Mouse (Mus musculus): ENCODE data around the gene Jmjd8. TPM values are rescaled to one million over a fixed set of nuclear protein-coding genes. Genes with fewer than 3 reads are reported as not detected.

Jmjd8 gene
- 2.4 TPM for polyA plus RNA-seq (2014; fragmentation: Illumina TruSeq; extraction: RNeasy Lipid Tissue Mini Kit (QIAGEN cat#74804); ENCODE audit: low read depth, low replicate concordance)

DNA sequence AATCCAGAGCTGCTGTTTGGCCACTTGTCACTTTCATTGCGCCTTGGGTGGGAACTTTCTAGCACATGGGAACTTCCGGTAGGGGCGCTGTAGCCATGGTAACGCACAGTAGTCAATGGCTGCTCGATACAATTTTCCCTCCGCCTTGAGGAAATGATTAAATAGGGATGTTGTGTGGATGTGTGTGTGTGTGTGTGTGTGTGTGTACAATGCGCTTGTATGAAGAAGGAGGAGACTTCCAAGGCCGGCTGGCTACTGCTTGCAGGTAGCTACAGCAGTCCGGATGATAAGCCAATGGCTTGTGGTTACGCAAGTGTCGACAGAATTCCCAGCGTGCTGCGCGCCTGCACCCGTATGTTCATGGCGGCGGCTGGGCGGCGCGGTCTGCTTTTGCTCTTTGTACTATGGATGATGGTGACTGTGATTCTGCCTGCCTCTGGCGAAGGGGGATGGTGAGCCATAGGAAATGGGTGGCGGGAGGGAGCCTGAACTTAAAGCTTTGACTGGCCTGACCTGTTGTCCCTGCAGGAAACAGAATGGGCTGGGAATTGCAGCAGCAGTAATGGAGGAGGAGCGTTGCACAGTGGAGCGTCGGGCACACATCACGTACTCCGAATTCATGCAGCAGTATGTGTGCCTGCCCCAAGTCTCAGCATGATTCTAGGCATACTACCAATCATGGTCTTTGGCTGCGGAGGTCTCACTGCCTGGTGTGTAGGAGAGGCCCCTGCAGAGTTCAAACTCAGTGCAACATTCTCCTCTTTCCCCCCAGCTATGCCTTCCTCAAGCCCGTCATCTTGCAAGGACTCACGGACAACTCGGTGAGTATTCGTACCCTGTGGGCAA, at the start of gene Jmjd8:
Gene Jmjd8, plus strand, starts transcription at position 156 of the 846 bp plus-strand sequence.

GRCm38 (mm10) chr17:25785281-25785745, 43.4 kb upstream of the Jmjd8 start, which contains the start of gene Haghl:
Haghl (minus strand) TSS chr17:25785673.

GRCm38 (mm10) chr17:25786280-25786679, 42.4 kb upstream of the Jmjd8 start, which contains the start of gene Ccdc78:
Ccdc78 (plus strand) TSS chr17:25786580.

DNA sequence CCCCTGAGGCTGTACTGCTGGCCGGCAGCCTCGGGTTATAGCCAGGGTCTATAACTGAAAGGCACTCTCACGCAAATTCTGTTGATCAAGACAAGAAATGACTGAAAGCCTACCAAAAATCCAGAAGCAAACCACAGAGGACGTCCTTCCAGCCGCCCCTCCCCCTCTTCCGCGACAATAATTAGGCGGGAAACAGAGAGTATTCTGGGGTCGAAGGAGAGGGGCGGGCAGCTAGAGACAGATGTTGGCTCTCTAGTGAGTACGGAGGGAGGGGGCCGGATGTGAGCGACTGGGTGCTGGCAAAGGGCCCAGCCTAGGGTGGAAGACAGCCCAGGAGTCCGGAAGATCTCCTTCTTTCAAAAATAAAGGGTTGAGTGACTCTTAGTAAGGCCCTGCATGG, 36.1 kb upstream of the Jmjd8 start, which contains the start of gene Fam173a:
Gene Fam173a, minus strand, starts transcription at position 287 of the 400 bp plus-strand sequence.

DNA sequence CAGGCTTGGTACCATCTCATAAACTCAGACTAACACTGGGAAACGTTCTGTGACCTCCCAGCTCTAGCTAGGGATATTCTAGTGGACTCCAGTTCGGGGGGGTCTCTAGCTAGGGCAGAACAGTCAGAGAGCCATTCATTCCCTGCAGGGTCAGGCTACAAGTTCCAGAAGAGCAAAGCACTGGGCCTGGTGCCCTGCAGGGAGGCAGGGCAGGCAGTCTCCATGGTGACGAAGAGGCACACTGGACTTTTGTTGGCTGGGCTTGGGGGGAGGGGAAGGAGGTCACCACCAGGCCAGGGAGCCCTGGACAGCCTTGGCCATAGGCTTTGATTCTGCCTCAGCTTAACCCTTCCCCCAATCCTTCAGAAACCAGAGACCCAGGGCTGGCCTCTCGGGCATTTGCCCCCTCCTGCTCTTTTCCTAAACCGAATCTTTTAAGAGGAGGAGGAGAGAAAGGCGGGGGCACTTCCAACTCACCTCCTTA, 33.0 kb upstream of the Jmjd8 start, which contains the start of gene AC134908.4:
Gene AC134908.4, minus strand, starts transcription at position 51 of the 484 bp plus-strand sequence.

GRCm38 (mm10) chr17:25796951-25797369, 31.7 kb upstream of the Jmjd8 start, which contains the start of gene Metrn:
Metrn (minus strand) TSS chr17:25797136.

GRCm38 (mm10) chr17:25808789-25809605, 19.7 kb upstream of the Jmjd8 start, which contains the start of gene Fbxl16:
Fbxl16 (plus strand) TSS chr17:25809085.

GRCm38 (mm10) chr17:25823452-25823851, 5.2 kb upstream of the Jmjd8 start, which contains the start of gene Wdr24:
Wdr24 (plus strand) TSS chr17:25823627.

DNA sequence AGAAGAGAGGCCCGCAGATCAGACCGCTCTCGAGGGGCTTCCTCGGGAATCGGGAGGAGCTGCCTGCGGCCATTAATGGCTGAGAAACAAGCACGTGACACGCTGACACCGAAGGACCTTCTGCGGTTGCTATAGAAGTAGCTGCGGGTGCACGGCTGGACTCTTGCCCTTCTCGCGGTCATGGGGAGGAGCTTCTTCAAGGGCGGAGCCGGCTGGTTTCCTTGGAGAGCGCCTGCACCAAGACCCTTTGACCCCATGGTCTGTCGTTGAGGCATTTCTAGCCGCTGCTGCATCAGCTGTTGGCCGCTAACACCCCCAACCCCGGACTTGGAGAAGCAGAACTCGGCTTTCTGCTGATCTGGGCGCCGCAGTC, 4.6 kb downstream of the Jmjd8 start, which contains the start of gene Stub1:
Gene Stub1, minus strand, starts transcription at position 114 of the 373 bp plus-strand sequence.

GRCm38 (mm10) chr17:25837076-25837410, 8.4 kb downstream of the Jmjd8 start, which contains the start of gene Rhbdl1:
Rhbdl1 (minus strand) TSS chr17:25837295.

DNA sequence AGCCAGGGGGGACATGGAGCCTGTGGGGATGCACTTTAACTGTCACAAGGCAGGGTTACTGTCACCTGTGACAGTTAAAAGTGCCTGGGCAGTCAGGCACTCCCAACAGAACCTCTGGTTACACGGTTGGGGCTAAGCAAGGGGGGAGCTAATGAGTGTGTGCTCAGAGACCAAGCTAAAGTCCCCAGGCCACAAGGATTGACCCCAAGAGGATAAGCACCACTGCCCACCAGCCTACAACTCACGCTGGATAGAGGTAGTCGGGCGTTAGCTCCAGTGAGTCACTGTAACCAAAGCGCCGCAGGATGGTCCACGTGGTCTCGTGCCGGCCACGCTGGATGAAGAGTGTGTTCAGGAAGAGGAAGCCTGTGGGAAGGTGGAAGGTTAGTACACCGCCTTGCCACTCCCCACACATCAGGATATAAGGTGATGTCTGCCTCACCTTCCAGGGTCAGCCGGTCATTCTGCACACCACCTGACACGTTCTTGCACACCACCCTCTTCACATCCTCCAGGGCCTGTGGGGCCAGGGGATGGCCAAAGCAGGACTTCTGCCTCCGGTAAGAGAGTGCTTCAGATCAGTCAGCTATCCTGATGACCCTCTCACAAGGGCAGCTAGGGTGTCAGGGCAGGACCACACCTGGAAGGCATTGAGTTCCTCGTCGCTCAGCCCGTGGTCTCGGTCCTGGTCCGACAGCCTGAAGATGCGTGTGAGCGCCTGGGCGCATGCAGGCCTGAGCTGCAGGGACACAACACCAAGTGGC, 12.6 kb downstream of the Jmjd8 start, which contains the start of gene Gm20683:
Gene Gm20683, minus strand, starts transcription at position 647 of the 764 bp plus-strand sequence.

GRCm38 (mm10) chr17:25844396-25844901, 15.8 kb downstream of the Jmjd8 start, which contains the start of gene Rhot2:
Rhot2 (minus strand) TSS chr17:25844851.

GRCm38 (mm10) chr17:25860832-25861703, 32.4 kb downstream of the Jmjd8 start, which contains the start of gene Wdr90:
Wdr90 (minus strand) TSS chr17:25861501.

GRCm38 (mm10) chr17:25868601-25869191, 40.0 kb downstream of the Jmjd8 start, which contains the start of gene Mcrip2:
Mcrip2 (minus strand) TSS chr17:25868764.

DNA sequence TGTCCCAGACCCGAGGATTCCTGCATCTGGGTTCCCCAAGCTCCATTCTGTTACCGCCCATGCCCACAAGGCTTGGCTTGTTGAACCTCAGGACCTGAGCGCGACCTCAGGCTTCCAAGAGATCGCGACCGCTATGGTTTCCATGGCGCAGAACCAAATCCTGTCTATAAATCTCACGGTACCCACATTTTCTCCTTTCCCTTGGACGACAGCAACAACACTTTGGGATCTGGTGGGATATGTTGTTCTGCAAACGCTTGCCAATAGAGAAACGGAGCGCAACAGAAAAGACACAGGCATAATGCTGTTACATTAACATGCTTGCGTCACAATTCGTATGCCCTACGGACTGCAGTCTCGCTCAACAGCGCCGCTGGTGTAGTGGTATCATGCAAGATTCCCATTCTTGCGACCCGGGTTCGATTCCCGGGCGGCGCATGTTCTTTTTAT, 46.1 kb downstream of the Jmjd8 start, which contains the start of gene Mettl26:
Gene Mettl26, plus strand, starts transcription at position 354 of the 450 bp plus-strand sequence.

GRCm38 (mm10) chr17:25880196-25880910, 51.7 kb downstream of the Jmjd8 start, which contains the start of gene Wfikkn1:
Wfikkn1 (minus strand) TSS chr17:25880858.

Measured in kidney, adult 10 weeks (tissue).